ENCODE assay signal across 24 mouse cellular contexts in genomic region chr2:91123521-91123920, GRCm38 (mm10). TPM values are rescaled to one million over a fixed set of nuclear protein-coding genes. Genes with fewer than 3 reads are reported as not detected.
DNase-seq lines count a peak whose midpoint lies in the region; ATAC-seq and TF ChIP-seq lines count a peak whose summit lies in the region.
"Had no signal": no experiment of that assay in that cellular context is flagged by ENCODE, and none has a peak within 500 bp of the region (broad histone marks: within the 10 kb centered on the region; RNA-seq: fewer than 3 reads in every experiment).

No protein-coding gene starts in this region.

- H3K4me1 ChIP-seq in heart, adult 2 months (ENCODE audit: control insufficient read depth, insufficient read depth, low read length), result no peaks in the 10 kb centered on the region; the same call in 1 of the 2 replicates
- peaks cover 69% of the 10 kb centered on the region for H3K4me1 ChIP-seq in heart, embryonic 13.5 days
- peaks cover 40% of the 10 kb centered on the region for H3K4me1 ChIP-seq in E14TG2a.4 (replicated peaks; ENCODE audit: low read depth, low read length)
- H3K4me1 ChIP-seq in heart, postnatal 0 days (ENCODE audit: control insufficient read depth, insufficient read depth), result peaks cover 28% of the 10 kb centered on the region
- H3K4me1 ChIP-seq: forebrain, embryonic 13.5 days; intestine, embryonic 15.5 days had no signal

- 0 out of 2 replicates have a peak, but pooled peaks have one; percentile 25 for TF ChIP-seq POLR2A in heart, adult 2 months (IDR thresholded peaks at IDR 0.05; ENCODE audit: insufficient read depth, low read depth, low read length)

- 43% methylated on average over 6 of the region's 6 CpGs for WGBS in heart, adult 2 months
- WGBS in heart, embryonic 13.5 days, result 68% methylated on average over 6 of the region's 6 CpGs
- 57% methylated on average over 6 of the region's 6 CpGs for WGBS in heart, postnatal 0 days

- TF ChIP-seq CTCF in heart, adult 2 months (IDR thresholded peaks at IDR 0.05), result no peak
- TF ChIP-seq CTCF in E14TG2a.4 (conservative IDR thresholded peaks at IDR 0.05; ENCODE audit: low read length), result no peak
- TF ChIP-seq CTCF in heart, postnatal 0 days (IDR thresholded peaks at IDR 0.05; ENCODE audit: low read depth), result no peak

- H3K79me2 ChIP-seq in heart, adult 2 months (replicated peaks; ENCODE audit: control insufficient read depth, insufficient read depth, low read length), result no peaks in the 10 kb centered on the region

- H3K4me3 ChIP-seq in heart, adult 2 months, result no peak overlapping the region
- H3K4me3 ChIP-seq in heart, embryonic 13.5 days, result peak overlapping the region; percentile 75
- peak overlapping the region; percentile 26; the same call in 1 of the 2 replicates for H3K4me3 ChIP-seq in E14TG2a.4 (replicated peaks; ENCODE audit: low read length)
- H3K4me3 ChIP-seq in heart, postnatal 0 days (ENCODE audit: low read depth, low read length), result peak overlapping the region; percentile 65
- H3K4me3 ChIP-seq: embryonic facial prominence, embryonic 10.5 days; forebrain, embryonic 13.5 days; hindbrain, embryonic 10.5 days; intestine, embryonic 15.5 days had no signal

- DNase-seq in heart, adult 2 months, result no peak
- DNase-seq in heart, postnatal 36 days, result no peak
- no peak for DNase-seq in heart, adult 18-20 months
- DNase-seq in heart, postnatal 0 days (ENCODE audit: low spot score), result no peak
- no peak for DNase-seq in ovary, postnatal 10 days (ENCODE audit: low spot score)
- DNase-seq: adrenal gland, adult 8-10 months; adrenal gland, postnatal 36 days; B cell, adult 2 months; cerebellum, adult 2 months; cerebellum, postnatal 10 days; forebrain, postnatal 0 days; gastrocnemius, postnatal 14 days; kidney, adult 18-20 months had no signal

- H3K9ac ChIP-seq in heart, adult 2 months (ENCODE audit: low read depth, low read length), result no peak overlapping the region
- peak overlapping the region; percentile 95 for H3K9ac ChIP-seq in heart, embryonic 13.5 days
- H3K9ac ChIP-seq in heart, postnatal 0 days (replicated peaks; ENCODE audit: low read depth, low read length), result peak overlapping the region; percentile 88; the same call in 1 of the 2 replicates
- H3K9ac ChIP-seq: forebrain, embryonic 13.5 days; forebrain, postnatal 0 days; hindbrain, embryonic 14.5 days; intestine, embryonic 15.5 days had no signal

- H3K36me3 ChIP-seq in heart, adult 2 months (ENCODE audit: control insufficient read depth, insufficient read depth, low read length), result no peaks in the 10 kb centered on the region
- peaks cover 94% of the 10 kb centered on the region for H3K36me3 ChIP-seq in heart, embryonic 13.5 days
- H3K36me3 ChIP-seq in E14TG2a.4 (ENCODE audit: insufficient read depth, low read length), result no peaks in the 10 kb centered on the region
- peaks cover 85% of the 10 kb centered on the region for H3K36me3 ChIP-seq in heart, postnatal 0 days (replicated peaks; ENCODE audit: control insufficient read depth, insufficient read depth, low read length)
- H3K36me3 ChIP-seq: embryonic facial prominence, embryonic 10.5 days; hindbrain, embryonic 10.5 days; intestine, embryonic 15.5 days had no signal

- no peaks in the 10 kb centered on the region for H3K9me3 ChIP-seq in heart, embryonic 13.5 days
- H3K9me3 ChIP-seq in E14TG2a.4 (ENCODE audit: low read length), result no peaks in the 10 kb centered on the region
- H3K9me3 ChIP-seq in heart, postnatal 0 days (replicated peaks; ENCODE audit: control insufficient read depth, low read length), result no peaks in the 10 kb centered on the region
- H3K9me3 ChIP-seq: embryonic facial prominence, embryonic 10.5 days; forebrain, embryonic 13.5 days; hindbrain, embryonic 10.5 days; intestine, embryonic 15.5 days had no signal

- intact Hi-C loops in heart, adult 2 months (cut with DNase I), result no loop called here
- intact Hi-C loops in heart, postnatal 36 days (cut with DNase I), result no loop called here

- TF ChIP-seq EP300 in heart, adult 2 months (IDR thresholded peaks at IDR 0.05; ENCODE audit: insufficient read depth, low read depth, low read length), result no peak
- TF ChIP-seq EP300 in heart, postnatal 0 days (IDR thresholded peaks at IDR 0.05; ENCODE audit: low read depth), result peak; percentile 11; the same call in 1 of the 2 replicates

- no peak overlapping the region for H3K27ac ChIP-seq in heart, adult 2 months
- peak overlapping the region; percentile 17; the same call in 1 of the 2 replicates for H3K27ac ChIP-seq in heart, embryonic 13.5 days (replicated peaks)
- H3K27ac ChIP-seq in heart, postnatal 0 days (ENCODE audit: low read depth), result no peak overlapping the region
- H3K27ac ChIP-seq: embryonic facial prominence, embryonic 10.5 days; forebrain, embryonic 13.5 days; hindbrain, embryonic 10.5 days; hindbrain, embryonic 14.5 days; intestine, embryonic 15.5 days had no signal

- ATAC-seq in heart, embryonic 13.5 days (ENCODE audit: extremely low read depth, insufficient number of reproducible peaks, low FRiP score, low TSS enrichment), result no peak
- no peak for ATAC-seq in heart, postnatal 0 days (ENCODE audit: insufficient read depth, low read depth)
- ATAC-seq: CD4-positive, CD25-positive, alpha-beta regulatory T cell, adult 4 months; forebrain, embryonic 13.5 days; forebrain, postnatal 0 days; intestine, embryonic 15.5 days; Patski had no signal

- H3K4me2 ChIP-seq in heart, embryonic 13.5 days, result peak overlapping the region; percentile 81
- peak overlapping the region; percentile 79 for H3K4me2 ChIP-seq in heart, postnatal 0 days (ENCODE audit: low read depth, low read length)
- H3K4me2 ChIP-seq: forebrain, embryonic 13.5 days; hindbrain, embryonic 14.5 days; intestine, embryonic 15.5 days had no signal

- H3K27me3 ChIP-seq in heart, adult 2 months (ENCODE audit: control insufficient read depth, insufficient read depth, low read length), result no peaks in the 10 kb centered on the region
- no peaks in the 10 kb centered on the region for H3K27me3 ChIP-seq in heart, embryonic 13.5 days (replicated peaks)
- peaks cover 49% of the 10 kb centered on the region for H3K27me3 ChIP-seq in E14TG2a.4 (ENCODE audit: insufficient read depth, low read length)
- no peaks in the 10 kb centered on the region for H3K27me3 ChIP-seq in heart, postnatal 0 days (ENCODE audit: control insufficient read depth, insufficient read depth, low read length)
- H3K27me3 ChIP-seq: intestine, embryonic 15.5 days had no signal

RNA-seq across cellular contexts. Expression of gene Mybpc3, which starts 5.6 kb away (rescaled TPM):
- 1,000 to 10,000 TPM; 1,229 to 1,417 TPM for total RNA-seq in heart, adult 2 months (2021)
- 1,378 and 1,771 TPM in 2 replicates for polyA plus RNA-seq in heart, adult 2 months (2012; rRNA removed)
- 1,000 to 10,000 TPM; 1,434 to 1,723 TPM for total RNA-seq in heart, postnatal 36 days (2021)
- polyA plus RNA-seq in heart, embryonic 13.5 days (2015; fragmentation: Nextera tagmentation; extraction: Ambion mirVana), result 806 and 882 TPM in 2 replicates
- 1,000 to 10,000 TPM; 1,572 to 1,905 TPM for total RNA-seq in heart, adult 18-20 months (2021)
- 2,256 and 2,313 TPM in 2 replicates for total RNA-seq in heart, postnatal 0 days (2014; rRNA removed; ENCODE audit: low replicate concordance)
- 1,065 and 1,207 TPM in 2 replicates for polyA plus RNA-seq in heart, postnatal 0 days (2015; fragmentation: Nextera tagmentation; extraction: Ambion mirVana)
- total RNA-seq: adrenal gland, postnatal 36 days; gastrocnemius, adult 18-20 months had no signal
- polyA plus RNA-seq: CD4-positive, CD25-positive, alpha-beta regulatory T cell, adult 4 months; forebrain, embryonic 13.5 days; hindbrain, embryonic 10.5 days; hindbrain, embryonic 14.5 days; kidney, embryonic 14.5 days; Patski had no signal

RNA-seq across cellular contexts. Expression of gene Spi1, which starts 41.3 kb away (rescaled TPM):
- 1 to 10 TPM; 3.7 to 6.2 TPM for total RNA-seq in heart, adult 2 months (2021)
- 10.2 and 17.2 TPM in 2 replicates for polyA plus RNA-seq in heart, adult 2 months (2012; rRNA removed)
- 1 to 10 TPM; 4.2 to 6.2 TPM for total RNA-seq in heart, postnatal 36 days (2021)
- polyA plus RNA-seq in heart, embryonic 13.5 days (2015; fragmentation: Nextera tagmentation; extraction: Ambion mirVana), result 3.5 and 3.9 TPM in 2 replicates
- 1 to 10 TPM; 4.0 to 5.0 TPM for total RNA-seq in heart, adult 18-20 months (2021)
- 2.5 and 21.3 TPM in 2 replicates for total RNA-seq in heart, postnatal 0 days (2014; rRNA removed; ENCODE audit: low replicate concordance)
- polyA plus RNA-seq in heart, postnatal 0 days (2015; fragmentation: Nextera tagmentation; extraction: Ambion mirVana), result 3.1 and 3.2 TPM in 2 replicates

RNA-seq across cellular contexts. Expression of gene Slc39a13, which starts 53.3 kb away (rescaled TPM):
- 10 to 100 TPM; 21.1 to 22.3 TPM for total RNA-seq in heart, adult 2 months (2021)
- 57.3 and 58.6 TPM in 2 replicates for polyA plus RNA-seq in heart, adult 2 months (2012; rRNA removed)
- 10 to 100 TPM; 21.7 to 24.2 TPM for total RNA-seq in heart, postnatal 36 days (2021)
- 45.0 and 55.5 TPM in 2 replicates for polyA plus RNA-seq in heart, embryonic 13.5 days (2015; fragmentation: Nextera tagmentation; extraction: Ambion mirVana)
- 10 to 100 TPM; 20.0 to 26.2 TPM for total RNA-seq in heart, adult 18-20 months (2021)
- 67.0 and 105 TPM in 2 replicates for total RNA-seq in heart, postnatal 0 days (2014; rRNA removed; ENCODE audit: low replicate concordance)
- polyA plus RNA-seq in heart, postnatal 0 days (2015; fragmentation: Nextera tagmentation; extraction: Ambion mirVana), result 37.9 and 40.8 TPM in 2 replicates
